Mouse (Mus musculus) megakaryocyte-erythroid progenitor cell, adult 5-6 weeks (primary cell): ENCODE data around the gene Vps45. TPM values are rescaled to one million over a fixed set of nuclear protein-coding genes. Genes with fewer than 3 reads are reported as not detected.
A peak's percentile ranks its signal among the peaks of the same experiment; 100 is the strongest.
"Not testable (repeated sequence)": the region's sequence is repeated elsewhere in the genome, so short reads cannot be mapped to it uniquely, and the experiment has no call there.

ENCODE experiments used
- ATAC-seq: replicated peaks from 2 replicates; pipeline ENCODE4 v1.8.0; 2016; ENCODE audit warnings: mild to moderate bottlenecking, inconsistent platforms; ENCODE audit not compliant: severe bottlenecking, poor library complexity, low FRiP score, low TSS enrichment
- total RNA-seq, 2 experiments: library from RNA; stranded (forward) in 1 of 2; stranded (reverse) in 1 of 2; fragments of 200-1000, 215-1000 nt in 1 of 2; fragments of >200 nt in 1 of 2; fragmentation: Nextera tagmentation in 1 of 2; gene quantifications; 2 replicates each; pipeline ENCODE4 v1.2.3; 2014 to 2017

The Vps45 gene
- total RNA-seq, 2 experiments from 2014 or later: 13.4 to 38.8 TPM

GRCm38 (mm10) chr3:95986001-95986622 is 72.2 kb downstream of the Vps45 start:
- peak; percentile 36; the same call in 1 of the 2 replicates for ATAC-seq

- ATAC-seq: peak; percentile 5; the same call in 1 of the 2 replicates
Observed at GRCm38 (mm10) chr3:95985209-95986000, 72.9 kb downstream of the Vps45 start.

GRCm38 (mm10) chr3:95982129-95982528 is 76.1 kb downstream of the Vps45 start:
- no peak for ATAC-seq

GRCm38 (mm10) chr3:95980276-95980970 is 77.8 kb downstream of the Vps45 start:
- ATAC-seq: no peak

- ATAC-seq: no peak
Observed at GRCm38 (mm10) chr3:95978265-95978664, 80.0 kb downstream of the Vps45 start.

- not testable (repeated sequence) for ATAC-seq
Observed at GRCm38 (mm10) chr3:95977587-95977986, 80.7 kb downstream of the Vps45 start.

- no peak for ATAC-seq
Observed at GRCm38 (mm10) chr3:95977079-95977478, 81.2 kb downstream of the Vps45 start.

GRCm38 (mm10) chr3:95972873-95973634 is 85.2 kb downstream of the Vps45 start:
- ATAC-seq: no peak

GRCm38 (mm10) chr3:95972251-95972872 is 85.9 kb downstream of the Vps45 start:
- no peak for ATAC-seq

GRCm38 (mm10) chr3:95970661-95971060 is 87.6 kb downstream of the Vps45 start:
- ATAC-seq: not testable (repeated sequence)

GRCm38 (mm10) chr3:95969277-95969676 is 89.0 kb downstream of the Vps45 start:
- no peak for ATAC-seq

- no peak; the same call in 1 of the 2 replicates for ATAC-seq
Observed at GRCm38 (mm10) chr3:95965518-95966451, 92.5 kb downstream of the Vps45 start.

GRCm38 (mm10) chr3:95963681-95964080 is 94.6 kb downstream of the Vps45 start:
- no peak for ATAC-seq

- no peak for ATAC-seq
Observed at GRCm38 (mm10) chr3:95963230-95963629, 95.0 kb downstream of the Vps45 start.

GRCm38 (mm10) chr3:95962182-95962581 is 96.1 kb downstream of the Vps45 start:
- ATAC-seq: not testable (repeated sequence)

- ATAC-seq: no peak
Observed at GRCm38 (mm10) chr3:95959807-95960206, 98.5 kb downstream of the Vps45 start.

- ATAC-seq: 0 out of 2 replicates have a peak, but pooled peaks have one; percentile 38
Observed at GRCm38 (mm10) chr3:95959082-95959481, 99.2 kb downstream of the Vps45 start.
